Mouse (Mus musculus) E14TG2a.4 (cell line): ENCODE results near the gene Prss36.

Experiments
- CTCF ChIP-seq: conservative IDR thresholded peaks from 2 replicates; pipeline ENCODE4 v1.5.1; 2014; ENCODE audit warnings: low read length
- POU5F1 ChIP-seq: IDR thresholded peaks from 2 replicates; pipeline ENCODE4 v1.6.1; 2014; ENCODE audit warnings: low read length, borderline replicate concordance

- TF ChIP-seq CTCF (no peak), POU5F1 (no peak)
Observed at GRCm38 (mm10) chr7:127903971-127904796, 42.3 kb downstream of the Prss36 start, which contains the start of gene Bckdk.
